Mouse (Mus musculus): ENCODE data around the gene Imp3.

GRCm38 (mm10) chr9:56889817-56890216 is 47.5 kb upstream of the Imp3 start:
- TF ChIP-seq POLR2A (IDR thresholded peaks at IDR 0.05; ENCODE audit: borderline replicate concordance, control insufficient read depth, low read depth, low read length) (no peak), CTCF (IDR thresholded peaks at IDR 0.05; ENCODE audit: control insufficient read depth, insufficient read depth, low read length) (peak; percentile 78)

Data from bone marrow, adult 2 months (tissue).